Mouse (Mus musculus): ENCODE results near the gene Zfp367. TPM values are rescaled to one million over a fixed set of nuclear protein-coding genes. Genes with fewer than 3 reads are reported as not detected.

Zfp367 gene
- polyA plus RNA-seq, 2 experiments = 15.2 to 23.5 TPM

- Histone ChIP-seq H3K27me3 (ENCODE audit: control insufficient read depth, insufficient read depth, low read length) (no peaks in the 10 kb centered on the region), H3K9me3 (ENCODE audit: control insufficient read depth, low read length) (no peaks in the 10 kb centered on the region), H3K27ac (no peak overlapping the region), H3K9ac (replicated peaks) (no peak overlapping the region), H3K4me3 (ENCODE audit: insufficient read depth in 1 of 2, low read depth in 2 of 2, low read length in 2 of 2) (no peak overlapping the region), H3K4me2 (ENCODE audit: low read depth) (no peak overlapping the region), H3K36me3 (replicated peaks; ENCODE audit: control insufficient read depth, insufficient read depth, low read depth) (no peaks in the 10 kb centered on the region), H3K4me1 (replicated peaks; ENCODE audit: control insufficient read depth in 2 of 2, insufficient read depth in 2 of 2, low read length in 1 of 2) (0 out of 4 replicates have a peak, but pooled peaks cover 0 to 3% of the 10 kb centered on the region in 2 experiments)
- TF ChIP-seq CTCF (IDR thresholded peaks at IDR 0.05; ENCODE audit: low read depth) (no peak), EP300 (IDR thresholded peaks at IDR 0.05; ENCODE audit: low read depth) (no peak)
- DNase-seq (ENCODE audit: low read depth in 3 of 3, low spot score in 3 of 3) (no peak), ATAC-seq (ENCODE audit: insufficient read depth) (no peak)
- WGBS (ENCODE audit: insufficient replicate concordance) = 73% methylated on average over 4 of the region's 4 CpGs
These were observed 33.5 kb upstream of the Zfp367 start for GRCm38 (mm10) chr13:64186516-64186915.

GRCm38 (mm10) chr13:64185586-64185985 lies 32.6 kb upstream of the Zfp367 start:
- no peak for TF ChIP-seq CTCF (IDR thresholded peaks at IDR 0.05; ENCODE audit: low read depth)
- TF ChIP-seq EP300 (IDR thresholded peaks at IDR 0.05; ENCODE audit: low read depth) = no peak
- no peak overlapping the region for H3K4me3 ChIP-seq (ENCODE audit: insufficient read depth in 1 of 2, low read depth in 2 of 2, low read length in 2 of 2)
- no peaks in the 10 kb centered on the region for H3K9me3 ChIP-seq (ENCODE audit: control insufficient read depth, low read length)
- no peaks in the 10 kb centered on the region for H3K27me3 ChIP-seq (ENCODE audit: control insufficient read depth, insufficient read depth, low read length)
- 68% methylated on average over 9 of the region's 9 CpGs for WGBS (ENCODE audit: insufficient replicate concordance)
- H3K36me3 ChIP-seq (replicated peaks; ENCODE audit: control insufficient read depth, insufficient read depth, low read depth) = no peaks in the 10 kb centered on the region
- peaks cover 0 to 5% of the 10 kb centered on the region in 2 experiments; a peak in 1 of 4 replicates for H3K4me1 ChIP-seq (replicated peaks; ENCODE audit: control insufficient read depth in 2 of 2, insufficient read depth in 2 of 2, low read length in 1 of 2)
- H3K27ac ChIP-seq = no peak overlapping the region
- no peak overlapping the region for H3K9ac ChIP-seq (replicated peaks)
- DNase-seq (ENCODE audit: low read depth in 3 of 3, low spot score in 3 of 3) (no peak), ATAC-seq (ENCODE audit: insufficient read depth) (no peak)
- H3K4me2 ChIP-seq (ENCODE audit: low read depth) = no peak overlapping the region

GRCm38 (mm10) chr13:64185176-64185575 lies 32.2 kb upstream of the Zfp367 start:
- Histone ChIP-seq H3K9ac (replicated peaks) (no peak overlapping the region), H3K36me3 (replicated peaks; ENCODE audit: control insufficient read depth, insufficient read depth, low read depth) (no peaks in the 10 kb centered on the region), H3K9me3 (ENCODE audit: control insufficient read depth, low read length) (no peaks in the 10 kb centered on the region), H3K4me2 (ENCODE audit: low read depth) (no peak overlapping the region), H3K27me3 (ENCODE audit: control insufficient read depth, insufficient read depth, low read length) (no peaks in the 10 kb centered on the region), H3K27ac (no peak overlapping the region), H3K4me3 (ENCODE audit: insufficient read depth in 1 of 2, low read depth in 2 of 2, low read length in 2 of 2) (no peak overlapping the region), H3K4me1 (replicated peaks; ENCODE audit: control insufficient read depth in 2 of 2, insufficient read depth in 2 of 2, low read length in 1 of 2) (peaks cover 0 to 5% of the 10 kb centered on the region in 2 experiments; a peak in 1 of 4 replicates)
- WGBS (ENCODE audit: insufficient replicate concordance) = 72% methylated on average over 7 of the region's 7 CpGs
- DNase-seq (ENCODE audit: low read depth in 3 of 3, low spot score in 3 of 3) (no peak), ATAC-seq (ENCODE audit: insufficient read depth) (no peak)
- no peak for TF ChIP-seq EP300 (IDR thresholded peaks at IDR 0.05; ENCODE audit: low read depth)
- TF ChIP-seq CTCF (IDR thresholded peaks at IDR 0.05; ENCODE audit: low read depth) = no peak

- peaks cover 0 to 5% of the 10 kb centered on the region in 2 experiments; a peak in 1 of 4 replicates for H3K4me1 ChIP-seq (replicated peaks; ENCODE audit: control insufficient read depth in 2 of 2, insufficient read depth in 2 of 2, low read length in 1 of 2)
- H3K9me3 ChIP-seq (ENCODE audit: control insufficient read depth, low read length) = no peaks in the 10 kb centered on the region
- H3K9ac ChIP-seq (replicated peaks) = no peak overlapping the region
- TF ChIP-seq CTCF (IDR thresholded peaks at IDR 0.05; ENCODE audit: low read depth) = no peak
- TF ChIP-seq EP300 (IDR thresholded peaks at IDR 0.05; ENCODE audit: low read depth) = no peak
- no peak overlapping the region for H3K4me3 ChIP-seq (ENCODE audit: insufficient read depth in 1 of 2, low read depth in 2 of 2, low read length in 2 of 2)
- WGBS (ENCODE audit: insufficient replicate concordance) = 72% methylated on average over 10 of the region's 10 CpGs
- no peaks in the 10 kb centered on the region for H3K27me3 ChIP-seq (ENCODE audit: control insufficient read depth, insufficient read depth, low read length)
- no peak overlapping the region for H3K27ac ChIP-seq
- ATAC-seq (ENCODE audit: insufficient read depth) = no peak
- H3K4me2 ChIP-seq (ENCODE audit: low read depth) = no peak overlapping the region
- no peak for DNase-seq (ENCODE audit: low read depth in 3 of 3, low spot score in 3 of 3)
- H3K36me3 ChIP-seq (replicated peaks; ENCODE audit: control insufficient read depth, insufficient read depth, low read depth) = no peaks in the 10 kb centered on the region
These were observed 31.4 kb upstream of the Zfp367 start for GRCm38 (mm10) chr13:64184361-64184760.

GRCm38 (mm10) chr13:64183583-64183982 lies 30.6 kb upstream of the Zfp367 start:
- Histone ChIP-seq H3K27me3 (ENCODE audit: control insufficient read depth, insufficient read depth, low read length) (no peaks in the 10 kb centered on the region), H3K9me3 (ENCODE audit: control insufficient read depth, low read length) (no peaks in the 10 kb centered on the region), H3K4me2 (ENCODE audit: low read depth) (no peak overlapping the region), H3K9ac (replicated peaks) (no peak overlapping the region), H3K4me3 (ENCODE audit: insufficient read depth in 1 of 2, low read depth in 2 of 2, low read length in 2 of 2) (no peak overlapping the region), H3K4me1 (replicated peaks; ENCODE audit: control insufficient read depth in 2 of 2, insufficient read depth in 2 of 2, low read length in 1 of 2) (peaks cover 0 to 5% of the 10 kb centered on the region in 2 experiments; a peak in 1 of 4 replicates), H3K27ac (no peak overlapping the region), H3K36me3 (replicated peaks; ENCODE audit: control insufficient read depth, insufficient read depth, low read depth) (no peaks in the 10 kb centered on the region)
- 63% methylated on average over 4 of the region's 4 CpGs for WGBS (ENCODE audit: insufficient replicate concordance)
- TF ChIP-seq EP300 (IDR thresholded peaks at IDR 0.05; ENCODE audit: low read depth) = no peak
- no peak for TF ChIP-seq CTCF (IDR thresholded peaks at IDR 0.05; ENCODE audit: low read depth)
- no peak for ATAC-seq (ENCODE audit: insufficient read depth)
- DNase-seq (ENCODE audit: low read depth in 3 of 3, low spot score in 3 of 3) = no peak

Data from liver, embryonic 14.5 days (tissue).